Mouse (Mus musculus): ENCODE results near the gene Siglecg. TPM values are rescaled to one million over a fixed set of nuclear protein-coding genes. Genes with fewer than 3 reads are reported as not detected.

The Siglecg gene
- polyA plus RNA-seq, 1 experiment from 2014 or later: 2.0 TPM

GRCm38 (mm10) chr7:43422995-43423617 lies 15.1 kb downstream of the Siglecg start:
- Histone ChIP-seq H3K4me1 (peaks cover 4% of the 10 kb centered on the region; the same call in 1 of the 2 replicates), H3K27ac (no peak overlapping the region), H3K4me3 (replicated peaks) (no peak overlapping the region), H3K36me3 (no peaks in the 10 kb centered on the region), H3K27me3 (no peaks in the 10 kb centered on the region), H3K9me3 (replicated peaks) (no peaks in the 10 kb centered on the region), H3K9ac (no peak overlapping the region), H3K4me2 (peak overlapping the region; percentile 38; the same call in 1 of the 2 replicates)
- 13% methylated on average over 11 of the region's 11 CpGs for WGBS
- peak; percentile 96 for ATAC-seq (replicated peaks; ENCODE audit: low FRiP score)

- H3K4me3 ChIP-seq (replicated peaks): no peak overlapping the region
- H3K36me3 ChIP-seq: no peaks in the 10 kb centered on the region
These were observed 16.1 kb downstream of the Siglecg start for GRCm38 (mm10) chr7:43423991-43424625.

GRCm38 (mm10) chr7:43427406-43427805 lies 19.4 kb downstream of the Siglecg start, which contains the start of gene Lim2:
TSS of gene Lim2 (plus strand) at chr7:43427670.
- H3K4me2 ChIP-seq: no peak within 1 kb of the TSS
- no peak within 1 kb of the TSS for H3K27ac ChIP-seq
- no peak within 1 kb of the TSS for H3K4me3 ChIP-seq (replicated peaks)
- no peaks in the 10 kb centered on the region for H3K36me3 ChIP-seq
- WGBS: 87% methylated on average over 8 of the region's 8 CpGs
- no peaks in the 10 kb centered on the region for H3K9me3 ChIP-seq (replicated peaks)
- H3K27me3 ChIP-seq: no peaks in the 10 kb centered on the region
- H3K9ac ChIP-seq: no peak within 1 kb of the TSS
- H3K4me1 ChIP-seq: peaks cover 4% of the 10 kb centered on the region; the same call in 1 of the 2 replicates
- ATAC-seq (replicated peaks; ENCODE audit: low FRiP score): no peak

More at GRCm38 (mm10) chr7:43423991-43424625, 16.1 kb downstream of the Siglecg start:
- H3K4me2 ChIP-seq: no peak overlapping the region
- H3K27ac ChIP-seq: no peak overlapping the region
- H3K9ac ChIP-seq: no peak overlapping the region
- peaks cover 4% of the 10 kb centered on the region; the same call in 1 of the 2 replicates for H3K4me1 ChIP-seq
- no peaks in the 10 kb centered on the region for H3K27me3 ChIP-seq
- no peaks in the 10 kb centered on the region for H3K9me3 ChIP-seq (replicated peaks)
- WGBS: 64% methylated on average over 3 of the region's 3 CpGs
- no peak for ATAC-seq (replicated peaks; ENCODE audit: low FRiP score)

GRCm38 (mm10) chr7:43429500-43429899 lies 21.5 kb downstream of the Siglecg start:
- Histone ChIP-seq H3K36me3 (no peaks in the 10 kb centered on the region), H3K27me3 (no peaks in the 10 kb centered on the region), H3K9ac (no peak overlapping the region), H3K4me3 (replicated peaks) (no peak overlapping the region), H3K27ac (no peak overlapping the region), H3K4me1 (no peaks in the 10 kb centered on the region), H3K9me3 (replicated peaks) (no peaks in the 10 kb centered on the region), H3K4me2 (no peak overlapping the region)
- ATAC-seq (replicated peaks; ENCODE audit: low FRiP score): no peak
- 68% methylated on average over 4 of the region's 4 CpGs for WGBS

- no peaks in the 10 kb centered on the region for H3K9me3 ChIP-seq (replicated peaks)
- no peak overlapping the region for H3K4me3 ChIP-seq (replicated peaks)
- H3K9ac ChIP-seq: no peak overlapping the region
- H3K27me3 ChIP-seq: no peaks in the 10 kb centered on the region
- no peak for ATAC-seq (replicated peaks; ENCODE audit: low FRiP score)
- H3K4me2 ChIP-seq: no peak overlapping the region
- H3K4me1 ChIP-seq: no peaks in the 10 kb centered on the region
- H3K27ac ChIP-seq: no peak overlapping the region
- H3K36me3 ChIP-seq: no peaks in the 10 kb centered on the region
- 74% methylated on average over 4 of the region's 4 CpGs for WGBS
These were observed 24.9 kb downstream of the Siglecg start for GRCm38 (mm10) chr7:43432891-43433290.

GRCm38 (mm10) chr7:43434676-43435075 lies 26.7 kb downstream of the Siglecg start:
- no peaks in the 10 kb centered on the region for H3K36me3 ChIP-seq
- H3K4me2 ChIP-seq: no peak overlapping the region
- no peak overlapping the region for H3K9ac ChIP-seq
- H3K9me3 ChIP-seq (replicated peaks): no peaks in the 10 kb centered on the region
- 87% methylated on average over 5 of the region's 5 CpGs for WGBS
- H3K4me3 ChIP-seq (replicated peaks): no peak overlapping the region
- H3K27ac ChIP-seq: no peak overlapping the region
- ATAC-seq (replicated peaks; ENCODE audit: low FRiP score): no peak
- H3K4me1 ChIP-seq: no peaks in the 10 kb centered on the region
- H3K27me3 ChIP-seq: no peaks in the 10 kb centered on the region

- H3K36me3 ChIP-seq: no peaks in the 10 kb centered on the region
- H3K9me3 ChIP-seq (replicated peaks): no peaks in the 10 kb centered on the region
- no peak for ATAC-seq (replicated peaks; ENCODE audit: low FRiP score)
- H3K27me3 ChIP-seq: no peaks in the 10 kb centered on the region
- H3K4me3 ChIP-seq (replicated peaks): no peak within 1 kb of the TSS
- no peak within 1 kb of the TSS for H3K4me2 ChIP-seq
- no peaks in the 10 kb centered on the region for H3K4me1 ChIP-seq
- H3K27ac ChIP-seq: no peak within 1 kb of the TSS
- no peak within 1 kb of the TSS for H3K9ac ChIP-seq
- WGBS: 65% methylated on average over 10 of the region's 10 CpGs
These were observed 28.6 kb downstream of the Siglecg start, which contains the start of gene Nkg7 for GRCm38 (mm10) chr7:43436341-43437255. TSS of gene Nkg7 (plus strand) at chr7:43437073.

- Histone ChIP-seq H3K36me3 (no peaks in the 10 kb centered on the region), H3K4me3 (replicated peaks) (no peak overlapping the region), H3K4me1 (peaks cover 8% of the 10 kb centered on the region), H3K9me3 (replicated peaks) (no peaks in the 10 kb centered on the region), H3K27me3 (no peaks in the 10 kb centered on the region), H3K27ac (no peak overlapping the region), H3K9ac (no peak overlapping the region), H3K4me2 (no peak overlapping the region)
- WGBS: 81% methylated on average over 4 of the region's 4 CpGs
- no peak for ATAC-seq (replicated peaks; ENCODE audit: low FRiP score)
These were observed 30.6 kb downstream of the Siglecg start for GRCm38 (mm10) chr7:43438611-43439010.

- no peak for ATAC-seq (replicated peaks; ENCODE audit: low FRiP score)
- H3K4me3 ChIP-seq (replicated peaks): no peak within 1 kb of the TSS
- H3K9me3 ChIP-seq (replicated peaks): no peaks in the 10 kb centered on the region
- no peaks in the 10 kb centered on the region for H3K36me3 ChIP-seq
- no peak within 1 kb of the TSS for H3K9ac ChIP-seq
- no peak within 1 kb of the TSS for H3K4me2 ChIP-seq
- no peak within 1 kb of the TSS for H3K27ac ChIP-seq
- H3K4me1 ChIP-seq: peaks cover 18% of the 10 kb centered on the region
- WGBS: 87% methylated on average over 6 of the region's 6 CpGs
- no peaks in the 10 kb centered on the region for H3K27me3 ChIP-seq
These were observed 32.5 kb downstream of the Siglecg start, which contains the start of gene Cldnd2 for GRCm38 (mm10) chr7:43440482-43440881. TSS of gene Cldnd2 (plus strand) at chr7:43440782.

GRCm38 (mm10) chr7:43441071-43441470 lies 33.1 kb downstream of the Siglecg start:
- peaks cover 18% of the 10 kb centered on the region for H3K4me1 ChIP-seq
- no peak overlapping the region for H3K9ac ChIP-seq
- no peaks in the 10 kb centered on the region for H3K36me3 ChIP-seq
- WGBS: 79% methylated on average over 3 of the region's 3 CpGs
- ATAC-seq (replicated peaks; ENCODE audit: low FRiP score): no peak
- H3K9me3 ChIP-seq (replicated peaks): no peaks in the 10 kb centered on the region
- no peak overlapping the region for H3K4me3 ChIP-seq (replicated peaks)
- H3K27ac ChIP-seq: no peak overlapping the region
- no peak overlapping the region for H3K4me2 ChIP-seq
- no peaks in the 10 kb centered on the region for H3K27me3 ChIP-seq

- Histone ChIP-seq H3K4me2 (peak overlapping the region; percentile 81), H3K36me3 (peaks cover 4% of the 10 kb centered on the region; the same call in 1 of the 2 replicates), H3K27ac (peak overlapping the region; percentile 98), H3K4me3 (replicated peaks) (peak overlapping the region; percentile 52), H3K27me3 (no peaks in the 10 kb centered on the region), H3K9ac (peak overlapping the region; percentile 55), H3K9me3 (replicated peaks) (no peaks in the 10 kb centered on the region), H3K4me1 (peaks cover 18% of the 10 kb centered on the region)
- no peak for ATAC-seq (replicated peaks; ENCODE audit: low FRiP score)
- WGBS: 10% methylated on average over 9 of the region's 9 CpGs
These were observed 34.7 kb downstream of the Siglecg start for GRCm38 (mm10) chr7:43442684-43443083.

Data from kidney, embryonic 15.5 days (tissue).